Mouse (Mus musculus) kidney, postnatal 4 days (tissue): ENCODE results near the gene Tbc1d24.

Source experiments
- DNase-seq, 2 experiments: peaks; one replicate each; pipeline ENCODE4 v3.0.0; 2021; ENCODE audit warnings: mixed read lengths in 2 of 2

The Tbc1d24 gene

GRCm38 (mm10) chr17:24209043-24209915 lies 3.9 kb upstream of the Tbc1d24 start, which contains the start of gene Ntn3:
TSS of gene Ntn3 (minus strand) at chr17:24209531.
- DNase-seq = peak; percentile 73 to 83

DNA sequence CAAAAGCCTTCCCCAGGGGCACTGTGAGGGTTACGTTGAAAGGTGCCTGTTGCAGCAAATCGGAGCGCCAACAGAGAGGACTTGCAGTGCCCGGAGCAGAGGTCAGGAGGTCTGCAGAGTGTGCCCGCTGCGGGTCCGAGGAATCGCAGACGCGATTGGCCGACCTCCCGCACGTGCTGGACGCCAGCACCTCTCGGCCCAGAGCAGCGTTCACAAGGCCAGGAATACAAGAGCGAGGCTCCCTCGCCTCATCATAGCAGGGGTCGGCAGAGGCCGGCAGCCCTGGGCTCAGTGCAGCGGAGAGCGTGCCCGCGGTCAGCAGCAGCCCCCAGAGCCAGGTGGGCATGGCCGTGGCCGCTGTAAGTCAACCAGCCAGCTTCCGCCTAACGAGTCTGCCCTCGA lies 3.3 kb upstream of the Tbc1d24 start:
- peak; percentile 56 to 69 for DNase-seq

- DNase-seq = no peak
These were observed 2.6 kb upstream of the Tbc1d24 start for GRCm38 (mm10) chr17:24207768-24208640.

DNA sequence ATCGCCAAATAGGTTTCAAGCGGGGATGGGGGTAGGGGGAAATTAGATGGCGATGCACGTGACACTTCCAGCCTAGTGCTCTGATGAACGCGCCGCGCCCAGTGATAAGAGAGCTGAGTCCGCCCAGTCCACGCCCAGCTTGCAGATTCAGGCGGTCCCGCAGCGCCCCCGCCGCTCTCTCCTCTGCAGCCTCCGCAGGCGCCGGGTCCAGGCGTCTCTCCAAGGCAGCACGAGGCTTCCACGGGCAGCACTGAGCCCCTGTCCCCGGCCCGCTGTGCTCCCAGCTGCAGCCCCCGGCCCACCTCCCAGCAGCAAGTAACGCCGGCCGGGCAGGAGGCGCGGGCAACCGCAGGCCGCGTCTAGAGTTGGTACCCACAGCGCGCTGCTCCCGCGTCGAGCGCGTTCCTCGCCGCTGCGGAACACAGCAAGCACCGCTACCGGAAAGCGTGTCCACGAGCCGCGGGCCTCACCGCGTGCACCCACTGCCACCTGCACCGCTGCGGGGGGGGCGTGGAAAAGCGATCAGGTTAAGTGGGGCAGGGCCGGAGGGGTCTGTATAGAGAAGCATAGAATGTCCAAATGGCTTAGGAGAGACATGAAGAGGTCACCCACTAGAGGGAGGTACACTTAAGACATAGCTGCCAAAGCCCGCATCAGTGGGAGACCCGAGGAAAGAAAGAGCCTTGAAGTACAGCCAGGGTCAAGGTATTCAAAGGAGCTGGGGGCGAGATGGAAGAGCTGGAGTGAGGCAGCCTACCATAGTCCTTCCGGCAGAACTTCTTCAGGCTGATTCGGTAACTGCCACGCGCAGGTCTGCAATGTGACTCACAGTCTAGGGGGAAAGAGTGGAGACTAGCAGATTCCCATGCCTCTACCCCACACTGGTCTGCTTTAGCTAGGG lies 1.3 kb upstream of the Tbc1d24 start:
- peak; percentile 73 to 81 for DNase-seq

DNA sequence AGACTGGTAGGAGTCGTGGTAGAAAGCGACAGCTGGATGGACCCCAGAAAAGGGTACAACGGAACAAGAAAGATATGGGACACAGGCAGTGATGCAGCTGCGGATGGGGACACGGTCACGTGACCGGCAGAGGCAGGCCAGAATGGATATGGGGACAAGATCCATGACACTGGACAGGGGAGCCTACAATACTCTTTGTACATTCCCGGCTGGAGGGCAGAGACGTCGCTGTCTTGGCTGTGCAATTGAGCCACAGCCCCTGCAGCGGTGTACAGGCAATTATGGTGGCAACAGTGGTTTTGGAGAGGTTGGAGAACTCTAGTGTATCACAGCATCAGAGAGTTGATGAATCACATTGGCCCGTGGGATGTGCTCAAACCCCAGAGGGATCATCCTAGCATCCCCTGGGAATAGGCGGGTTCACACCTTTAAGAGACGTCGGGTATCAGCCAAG lies 573 bp upstream of the Tbc1d24 start:
- DNase-seq = peak; percentile 68 to 79

GRCm38 (mm10) chr17:24204846-24205245 lies 516 bp downstream of the Tbc1d24 start:
- peak; percentile 10 to 22 for DNase-seq

DNA sequence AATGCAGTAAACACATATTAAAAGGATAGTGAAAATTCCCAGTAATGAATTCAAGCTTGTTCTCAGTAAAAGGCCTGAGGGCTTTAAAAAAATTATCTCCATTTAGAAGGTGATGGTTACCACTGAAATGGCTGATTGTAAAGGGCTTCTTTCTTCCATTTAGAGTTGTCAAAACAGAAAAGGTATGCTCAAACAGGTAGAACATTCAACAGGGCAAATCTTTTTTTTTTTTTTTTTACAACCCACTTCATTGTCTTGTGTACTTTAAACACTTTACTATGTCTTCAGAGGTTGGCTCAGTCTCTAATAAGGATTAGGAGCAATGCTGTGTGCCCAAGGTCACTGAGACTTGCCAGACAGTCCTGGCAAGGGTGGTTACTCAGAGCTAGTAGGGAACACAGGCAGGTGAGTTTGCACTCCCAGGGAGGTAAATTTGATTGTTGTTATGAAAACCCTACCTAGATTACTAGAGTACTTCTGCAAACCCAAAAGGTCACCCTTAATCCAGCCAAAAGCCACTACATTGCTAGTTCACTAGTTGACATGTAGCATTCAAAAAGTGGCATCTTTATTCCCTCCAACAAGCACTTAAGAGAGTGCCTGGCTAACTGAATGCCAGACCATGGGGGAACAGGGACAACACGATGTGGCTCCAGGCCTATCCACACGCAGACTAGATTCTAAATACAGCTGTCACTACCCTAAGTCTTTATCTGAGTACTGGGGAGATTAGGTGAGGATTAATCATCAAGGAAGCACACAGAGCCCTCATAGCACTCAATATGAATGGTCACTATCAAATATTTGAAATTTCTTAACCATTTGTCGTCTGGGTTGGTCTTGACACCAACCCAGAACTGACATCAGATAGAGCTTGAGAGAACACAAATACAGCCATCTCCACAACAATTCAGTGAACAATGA lies 1.5 kb downstream of the Tbc1d24 start:
- DNase-seq = no peak

DNA sequence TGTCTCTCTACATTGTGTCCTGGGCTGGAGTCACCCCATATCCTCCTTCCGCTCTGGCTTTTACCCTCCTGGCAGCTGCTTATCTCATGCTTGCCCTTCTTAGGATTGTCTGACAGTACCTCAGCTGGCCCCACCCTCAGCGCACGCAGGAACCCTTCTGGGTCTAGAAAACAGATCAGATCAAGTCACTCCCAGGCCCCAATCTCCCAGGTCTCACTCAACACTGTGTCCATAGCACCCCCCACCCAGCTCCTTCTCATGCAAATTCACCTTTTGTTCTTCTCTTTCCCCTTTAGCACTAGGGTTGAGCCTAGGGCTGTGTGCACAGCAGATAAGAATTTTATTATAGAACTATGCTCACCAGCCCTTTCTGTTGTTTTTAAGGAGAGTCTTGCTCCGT lies 2.3 kb downstream of the Tbc1d24 start:
- no peak for DNase-seq

DNA sequence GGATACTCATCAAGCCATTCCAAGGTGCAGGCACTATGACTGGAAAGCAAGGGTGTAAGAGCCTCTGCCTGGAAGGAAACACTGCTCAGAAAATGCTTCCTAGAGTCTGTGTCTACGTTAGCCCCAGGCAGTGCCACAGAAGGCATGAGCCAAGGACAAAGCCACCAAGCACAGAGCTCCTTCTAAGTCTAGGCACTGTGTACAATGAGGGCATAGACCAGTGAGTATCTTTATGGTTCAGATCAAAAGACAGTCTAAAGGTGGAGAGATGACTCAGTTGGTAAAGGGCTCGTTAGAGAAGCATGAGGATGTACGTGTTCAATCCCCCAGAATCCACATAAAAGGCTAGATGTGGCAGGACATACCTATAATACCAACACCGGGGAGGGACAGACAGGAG lies 4.3 kb downstream of the Tbc1d24 start:
- DNase-seq = no peak

- peak in 1 of 2 experiments; percentile 20 for DNase-seq
These were observed 5.6 kb downstream of the Tbc1d24 start for GRCm38 (mm10) chr17:24199741-24200140.

DNA sequence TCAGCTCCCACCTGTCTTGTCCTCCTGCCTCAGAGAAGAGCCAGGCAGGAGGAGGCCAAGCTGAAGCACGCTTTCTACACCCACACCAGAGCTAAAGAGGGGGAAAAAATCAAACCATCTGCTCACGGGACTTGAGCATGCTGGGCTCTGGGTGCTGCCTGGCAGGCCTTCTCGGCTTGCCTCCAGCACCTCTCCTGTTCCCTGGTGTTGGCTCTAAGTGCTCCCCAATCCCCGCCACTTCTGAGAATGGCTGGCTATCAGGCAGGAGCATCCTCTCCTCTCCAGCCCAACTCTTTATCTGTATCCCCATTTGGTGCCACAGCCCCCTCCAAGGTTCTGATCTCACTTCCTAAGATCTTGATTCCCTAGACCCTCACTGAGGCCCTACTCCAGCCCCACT lies 6.1 kb downstream of the Tbc1d24 start:
- no peak for DNase-seq

DNA sequence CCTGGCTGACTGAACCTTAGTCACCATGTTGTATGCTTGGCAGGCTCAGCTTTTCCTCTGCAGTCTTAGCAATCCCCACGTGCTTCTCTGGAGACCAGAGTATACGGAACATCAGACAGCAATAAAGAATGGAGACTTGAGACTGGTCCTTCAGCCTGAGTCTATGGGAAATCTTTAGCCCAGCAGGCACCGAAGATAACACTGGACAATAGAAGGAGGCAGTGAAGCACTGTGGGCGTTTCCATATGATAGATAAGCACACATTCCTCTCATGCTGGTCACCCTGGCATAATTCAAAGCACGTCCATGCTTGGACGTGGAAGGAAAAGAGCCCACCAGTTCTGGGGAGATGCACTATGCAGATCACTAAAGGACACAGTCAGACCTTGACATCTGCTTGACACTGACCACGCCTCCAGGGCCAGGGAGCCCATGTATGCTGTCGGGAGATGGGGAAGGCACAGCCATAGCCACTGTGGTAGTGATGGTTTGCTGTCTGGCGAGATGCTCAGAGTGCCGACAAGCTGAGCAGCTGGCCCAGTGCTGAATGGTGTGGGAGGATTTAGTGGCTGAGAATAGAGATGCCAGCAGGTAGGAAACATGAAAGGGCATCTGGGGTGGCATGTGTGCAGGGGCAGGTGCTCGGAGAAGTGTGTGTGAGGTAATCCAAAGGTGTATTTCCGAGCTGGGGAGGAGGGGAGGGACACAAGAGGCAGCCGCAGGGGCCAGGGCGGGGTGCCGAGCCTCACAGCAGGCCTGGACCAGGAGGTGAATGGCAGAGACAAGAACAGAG lies 8.1 kb downstream of the Tbc1d24 start:
- DNase-seq = no peak

DNA sequence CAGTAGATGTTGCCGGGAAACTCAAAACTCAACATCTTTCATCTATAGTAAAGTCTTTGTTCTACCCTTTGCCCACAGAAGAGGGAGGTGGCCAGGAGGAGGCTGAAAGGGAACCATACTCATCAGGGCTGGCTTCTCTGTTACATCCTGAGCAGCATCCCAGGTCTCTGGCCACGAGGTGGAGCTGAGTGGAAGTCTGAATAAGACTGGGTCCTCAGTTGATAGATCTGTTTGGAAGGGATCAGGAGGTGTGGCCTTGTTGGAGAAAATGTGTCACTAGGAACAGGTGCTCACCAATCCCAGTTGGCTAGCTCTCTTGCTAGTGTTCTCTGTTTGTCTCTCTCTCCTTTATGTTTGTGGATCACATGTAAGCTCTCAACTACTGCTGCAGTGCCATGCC lies 10.0 kb downstream of the Tbc1d24 start:
- DNase-seq = no peak

DNA sequence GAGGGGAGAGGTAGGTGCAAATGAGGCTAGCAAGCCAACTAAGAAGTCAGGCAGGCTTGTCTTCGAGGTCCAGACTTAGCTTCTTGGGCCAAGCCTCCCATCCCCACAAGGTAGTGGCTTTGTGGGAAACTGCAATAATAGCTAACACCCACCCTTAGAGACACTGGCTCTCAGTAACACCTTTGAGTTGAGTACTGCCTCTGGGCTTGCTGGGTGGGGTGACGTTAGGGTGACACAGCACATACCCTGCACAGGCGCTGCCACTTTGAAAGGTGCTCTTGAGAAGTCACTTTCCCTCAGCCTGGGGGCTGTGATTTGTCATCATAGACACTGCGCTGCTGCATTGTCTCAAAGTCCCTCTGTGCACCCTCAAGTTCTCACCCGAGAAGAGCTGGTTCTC lies 11.6 kb downstream of the Tbc1d24 start:
- DNase-seq = no peak

GRCm38 (mm10) chr17:24193268-24193667 lies 12.1 kb downstream of the Tbc1d24 start:
- no peak for DNase-seq

DNA sequence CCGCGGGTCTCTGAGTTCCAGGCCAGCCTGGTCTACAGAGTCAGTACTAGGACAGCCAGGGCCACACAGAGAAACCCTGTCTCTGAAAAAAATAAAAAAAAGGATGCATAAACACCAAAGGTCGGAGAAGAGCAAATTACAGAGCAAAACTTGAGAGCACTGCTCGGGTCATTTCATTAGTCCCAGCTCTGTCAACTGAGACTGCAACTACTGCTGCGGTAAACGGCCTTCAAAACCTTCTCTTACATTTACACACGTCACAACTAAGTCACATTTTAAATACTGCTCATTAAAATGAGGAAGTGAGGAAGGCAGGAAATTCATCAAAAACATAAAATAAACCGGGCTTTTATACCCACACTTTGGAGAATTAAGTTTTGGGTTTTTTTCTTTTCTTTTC lies 12.5 kb downstream of the Tbc1d24 start:
- DNase-seq = no peak

DNA sequence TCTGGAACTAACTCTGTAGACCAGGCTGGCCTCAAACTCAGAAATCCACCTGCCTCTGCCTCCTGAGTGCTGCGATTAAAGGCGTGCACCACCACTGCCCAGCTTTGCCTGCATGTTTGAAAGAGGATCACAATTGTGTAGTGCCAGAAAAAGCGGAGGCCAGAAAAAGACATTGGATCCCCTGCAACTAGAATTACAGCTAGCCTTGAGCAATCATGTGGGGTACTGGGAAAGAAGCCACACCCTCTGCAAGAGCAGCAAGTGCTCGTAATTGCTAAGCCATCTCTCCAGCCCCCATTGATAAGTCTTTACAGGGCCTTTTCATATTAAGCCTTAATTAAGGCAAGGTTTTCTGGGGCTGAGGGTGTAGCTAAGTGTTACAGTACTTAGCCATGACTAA lies 13.9 kb downstream of the Tbc1d24 start:
- no peak for DNase-seq

- no peak for DNase-seq
These were observed 14.4 kb downstream of the Tbc1d24 start for GRCm38 (mm10) chr17:24190934-24191333.

DNA sequence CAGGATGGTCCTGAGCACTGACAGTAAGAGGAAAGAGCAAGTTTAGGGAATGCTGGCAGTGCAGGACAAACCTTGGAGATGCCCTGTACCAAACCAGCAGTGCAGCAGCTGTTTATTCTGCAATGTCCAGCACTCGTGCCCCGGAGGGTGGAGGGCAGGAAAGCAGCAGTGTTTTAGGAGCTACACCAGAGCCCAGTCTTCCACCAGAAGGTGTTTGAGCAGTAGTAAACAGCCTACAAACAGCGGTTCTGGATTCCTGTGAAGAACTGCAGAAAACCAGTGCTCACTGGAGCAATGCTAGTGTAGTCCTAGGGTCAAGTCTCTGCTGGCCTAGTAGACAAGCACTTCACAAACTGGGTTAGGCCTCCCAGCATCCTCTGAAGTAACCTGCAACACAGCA lies 31.1 kb downstream of the Tbc1d24 start:
- DNase-seq = no peak

DNA sequence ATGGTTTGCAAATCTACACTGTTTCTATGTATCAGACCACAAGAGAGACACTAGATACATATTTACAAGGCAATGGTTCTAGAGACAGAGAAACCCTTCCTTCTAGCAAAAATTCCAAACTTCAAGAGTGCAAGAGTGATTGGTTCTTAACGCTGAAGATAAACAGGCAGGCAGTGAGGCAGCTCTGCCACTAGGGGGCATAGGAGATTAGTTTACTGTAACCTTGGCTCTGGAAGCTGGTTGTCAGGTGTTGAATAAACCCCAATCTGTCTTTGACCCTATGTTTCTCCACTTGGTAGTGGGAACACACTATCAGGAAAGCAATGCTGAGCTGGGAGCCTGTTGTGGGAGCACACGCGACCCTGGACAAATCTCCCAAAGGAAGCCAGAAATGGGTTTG lies 31.9 kb downstream of the Tbc1d24 start:
- peak; percentile 77 to 82 for DNase-seq

DNA sequence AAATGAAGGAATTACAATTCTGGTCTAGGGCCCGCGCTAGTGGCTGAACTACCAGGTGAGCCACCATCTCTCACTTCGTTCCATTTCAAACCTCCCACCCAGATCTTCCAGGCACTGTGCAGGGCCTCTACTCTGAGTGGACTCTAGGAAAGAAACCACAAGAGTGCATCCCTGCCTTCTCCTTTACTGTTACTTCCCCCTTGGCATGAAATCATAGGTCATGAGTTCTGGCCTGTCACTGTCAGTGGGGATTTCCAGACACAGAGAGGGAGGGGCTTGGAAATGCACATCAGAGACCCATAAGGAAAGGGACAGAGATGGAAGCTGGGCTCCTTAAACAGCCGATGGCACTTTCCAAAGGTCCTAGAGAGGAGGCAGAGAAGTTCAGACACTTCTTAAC lies 33.6 kb downstream of the Tbc1d24 start:
- no peak for DNase-seq
